Mouse (Mus musculus) lung, postnatal 0 days (tissue): Measurements from ENCODE around the gene Fgf14.

ENCODE experiments used
- CTCF ChIP-seq: IDR thresholded peaks from 2 replicates; pipeline ENCODE4 v1.5.1; 2016; ENCODE audit warnings: antibody characterized with exemption, mild to moderate bottlenecking
- EP300 ChIP-seq: IDR thresholded peaks from 2 replicates; pipeline ENCODE4 v1.6.1; 2016; ENCODE audit warnings: antibody characterized with exemption, mild to moderate bottlenecking, control low read depth

GRCm38 (mm10) chr14:124575130-124575885, 101.6 kb downstream of the Fgf14 start:
- TF ChIP-seq CTCF, result no peak
- TF ChIP-seq EP300, result no peak
